In genomic region chr2:62596586-62596985, GRCm38 (mm10) we compare ENCODE assay signal across 26 mouse cellular contexts. TPM values are rescaled to one million over a fixed set of nuclear protein-coding genes. Genes with fewer than 3 reads are reported as not detected.
DNase-seq lines count a peak whose midpoint lies in the region; ATAC-seq lines count a peak whose summit lies in the region.
"Had no signal": no experiment of that assay in that cellular context is flagged by ENCODE, and none has a peak within 500 bp of the region (broad histone marks: within the 10 kb centered on the region; RNA-seq: fewer than 3 reads in every experiment).

No protein-coding gene starts in this region.

- H3K9me3 ChIP-seq in embryonic facial prominence, embryonic 14.5 days (ENCODE audit: control insufficient read depth, low read length), result no peaks in the 10 kb centered on the region
- H3K9me3 ChIP-seq in embryonic facial prominence, embryonic 10.5 days, result no peaks in the 10 kb centered on the region
- H3K9me3 ChIP-seq in heart, embryonic 11.5 days (replicated peaks; ENCODE audit: control insufficient read depth, low read length), result no peaks in the 10 kb centered on the region
- H3K9me3 ChIP-seq: embryonic facial prominence, embryonic 12.5 days; forebrain, embryonic 10.5 days; heart, embryonic 12.5 days; hindbrain, embryonic 10.5 days; intestine, embryonic 15.5 days had no signal

- H3K9ac ChIP-seq in embryonic facial prominence, embryonic 14.5 days (ENCODE audit: low read depth, low read length), result no peak overlapping the region
- H3K9ac ChIP-seq in heart, embryonic 11.5 days (ENCODE audit: low read depth, low read length), result no peak overlapping the region
- H3K9ac ChIP-seq: embryonic facial prominence, embryonic 12.5 days; heart, embryonic 12.5 days; hindbrain, embryonic 14.5 days; intestine, embryonic 15.5 days had no signal

- intact Hi-C loops in heart, postnatal 10 days (cut with DNase I), result no loop called here
- intact Hi-C loops in heart, postnatal 25 days (cut with DNase I), result no loop called here

- H3K36me3 ChIP-seq in embryonic facial prominence, embryonic 14.5 days (ENCODE audit: control insufficient read depth, insufficient read depth, low read length), result no peaks in the 10 kb centered on the region
- H3K36me3 ChIP-seq in embryonic facial prominence, embryonic 10.5 days (replicated peaks), result no peaks in the 10 kb centered on the region
- H3K36me3 ChIP-seq in heart, embryonic 11.5 days (ENCODE audit: control insufficient read depth, insufficient read depth, low read length), result no peaks in the 10 kb centered on the region
- H3K36me3 ChIP-seq: embryonic facial prominence, embryonic 12.5 days; forebrain, embryonic 10.5 days; heart, embryonic 12.5 days; hindbrain, embryonic 10.5 days; intestine, embryonic 15.5 days had no signal

- H3K4me1 ChIP-seq in embryonic facial prominence, embryonic 14.5 days (ENCODE audit: control insufficient read depth, insufficient read depth, low read length), result no peaks in the 10 kb centered on the region
- no peaks in the 10 kb centered on the region for H3K4me1 ChIP-seq in embryonic facial prominence, embryonic 10.5 days
- no peaks in the 10 kb centered on the region for H3K4me1 ChIP-seq in heart, embryonic 11.5 days (ENCODE audit: control insufficient read depth, insufficient read depth, low read length)
- H3K4me1 ChIP-seq: embryonic facial prominence, embryonic 12.5 days; heart, embryonic 12.5 days; hindbrain, embryonic 10.5 days; intestine, embryonic 15.5 days had no signal

- DNase-seq in embryonic facial prominence, embryonic 14.5 days (ENCODE audit: low spot score), result peak; percentile 51
- DNase-seq in embryonic facial prominence, embryonic 10.5 days (ENCODE audit: low spot score), result no peak
- peak; percentile 92 for DNase-seq in heart, adult 11 months
- peak; percentile 36 to 39 for DNase-seq in heart, postnatal 10 days
- no peak for DNase-seq in heart, postnatal 25 days (ENCODE audit: low spot score)
- peak; percentile 23 for DNase-seq in fat pad, adult 2 months (ENCODE audit: extremely low read depth, low read depth, low spot score)
- no peak for DNase-seq in layer of hippocampus, adult 9-10 months (ENCODE audit: low spot score)
- DNase-seq: adrenal gland, adult 8-10 months; adrenal gland, postnatal 36 days; B cell, adult 2 months; cerebellum, adult 11 months; cerebellum, adult 8-10 months; cerebellum, postnatal 14 days; embryo, embryonic 11 days; gastrocnemius, postnatal 36 days; kidney, adult 18-20 months had no signal

- 78% methylated on average over 5 of the region's 5 CpGs for WGBS in embryonic facial prominence, embryonic 14.5 days
- WGBS in embryonic facial prominence, embryonic 10.5 days, result 92% methylated on average over 5 of the region's 5 CpGs
- 74% methylated on average over 5 of the region's 5 CpGs for WGBS in heart, embryonic 11.5 days (ENCODE audit: insufficient replicate concordance)

- ATAC-seq in embryonic facial prominence, embryonic 14.5 days (ENCODE audit: low read depth), result no peak
- ATAC-seq in heart, embryonic 11.5 days (replicated peaks; ENCODE audit: insufficient number of reproducible peaks, low FRiP score, low TSS enrichment), result no peak
- ATAC-seq: CD4-positive, CD25-positive, alpha-beta regulatory T cell, adult 4 months; forebrain, embryonic 14.5 days; intestine, embryonic 15.5 days had no signal

- H3K27me3 ChIP-seq in embryonic facial prominence, embryonic 14.5 days (replicated peaks; ENCODE audit: control insufficient read depth, insufficient read depth, low read length), result no peaks in the 10 kb centered on the region
- H3K27me3 ChIP-seq in embryonic facial prominence, embryonic 10.5 days (replicated peaks; ENCODE audit: low read depth, poor library complexity, severe bottlenecking), result no peaks in the 10 kb centered on the region
- no peaks in the 10 kb centered on the region for H3K27me3 ChIP-seq in heart, embryonic 11.5 days (ENCODE audit: control insufficient read depth, insufficient read depth, low read length)
- H3K27me3 ChIP-seq: embryonic facial prominence, embryonic 12.5 days; heart, embryonic 12.5 days; intestine, embryonic 15.5 days had no signal

- H3K27ac ChIP-seq in embryonic facial prominence, embryonic 14.5 days (replicated peaks; ENCODE audit: low read depth, low read length), result no peak overlapping the region
- no peak overlapping the region for H3K27ac ChIP-seq in embryonic facial prominence, embryonic 10.5 days (replicated peaks)
- no peak overlapping the region for H3K27ac ChIP-seq in heart, embryonic 11.5 days (ENCODE audit: low read depth, low read length)
- H3K27ac ChIP-seq: embryonic facial prominence, embryonic 12.5 days; forebrain, embryonic 10.5 days; hindbrain, embryonic 10.5 days; hindbrain, embryonic 14.5 days; intestine, embryonic 15.5 days had no signal

- H3K4me3 ChIP-seq in embryonic facial prominence, embryonic 14.5 days (ENCODE audit: low read depth, low read length), result no peak overlapping the region
- H3K4me3 ChIP-seq in embryonic facial prominence, embryonic 10.5 days, result no peak overlapping the region
- no peak overlapping the region for H3K4me3 ChIP-seq in heart, embryonic 11.5 days (ENCODE audit: low read depth, low read length)
- H3K4me3 ChIP-seq: embryonic facial prominence, embryonic 12.5 days; forebrain, embryonic 10.5 days; heart, embryonic 12.5 days; hindbrain, embryonic 10.5 days; intestine, embryonic 15.5 days had no signal

- no peak overlapping the region for H3K4me2 ChIP-seq in embryonic facial prominence, embryonic 14.5 days (ENCODE audit: low read depth, low read length)
- no peak overlapping the region for H3K4me2 ChIP-seq in heart, embryonic 11.5 days
- H3K4me2 ChIP-seq: embryonic facial prominence, embryonic 12.5 days; heart, embryonic 12.5 days; hindbrain, embryonic 14.5 days; intestine, embryonic 15.5 days had no signal

RNA-seq across cellular contexts. Expression of gene Fap, which starts 22.7 kb away (rescaled TPM):
- polyA plus RNA-seq in embryonic facial prominence, embryonic 14.5 days (2014; fragmentation: Nextera tagmentation; extraction: Ambion mirVana), result 38.2 and 38.5 TPM in 2 replicates
- 3.0 and 7.6 TPM in 2 replicates for polyA plus RNA-seq in embryonic facial prominence, embryonic 10.5 days (2016; fragmentation: Nextera tagmentation; extraction: Ambion mirVana)
- polyA plus RNA-seq in heart, embryonic 11.5 days (2014; fragmentation: Nextera tagmentation; extraction: Ambion mirVana), result 0.56 and 1.3 TPM in 2 replicates
- total RNA-seq in heart, postnatal 10 days (2021), result 10 to 100 TPM in 1 of 2 experiments, 1 to 10 TPM in 1; 9.1 to 10.4 TPM
- total RNA-seq in heart, postnatal 25 days (2021), result 1 to 10 TPM; 3.7 to 5.9 TPM
- total RNA-seq: G1E had no signal
- polyA plus RNA-seq: G1E had no signal

RNA-seq across cellular contexts. Expression of gene Ifih1, which starts 49.5 kb away (rescaled TPM):
- polyA plus RNA-seq in embryonic facial prominence, embryonic 14.5 days (2014; fragmentation: Nextera tagmentation; extraction: Ambion mirVana), result 2.9 and 3.4 TPM in 2 replicates
- 0.45 and 0.62 TPM in 2 replicates for polyA plus RNA-seq in embryonic facial prominence, embryonic 10.5 days (2016; fragmentation: Nextera tagmentation; extraction: Ambion mirVana)
- polyA plus RNA-seq in heart, embryonic 11.5 days (2014; fragmentation: Nextera tagmentation; extraction: Ambion mirVana), result 0.46 and 0.80 TPM in 2 replicates
- total RNA-seq in heart, postnatal 10 days (2021), result 1 to 10 TPM; 3.9 to 5.5 TPM
- total RNA-seq in heart, postnatal 25 days (2021), result 1 to 10 TPM; 4.9 to 6.7 TPM

Comparison
In these comparisons a context has a peak if more than half of its experiments do, and no peak if none do; other contexts are left out.
1. DNase-seq: peak in embryonic facial prominence, embryonic 14.5 days (single experiment), heart, adult 11 months (single experiment), heart, postnatal 10 days (2 of 2) and fat pad, adult 2 months (single experiment); none in embryonic facial prominence, embryonic 10.5 days (single experiment), heart, postnatal 25 days (single experiment) and layer of hippocampus, adult 9-10 months (single experiment).